Mouse (Mus musculus): ENCODE measurements around the gene Man2c1.
A peak's percentile ranks its signal among the peaks of the same experiment; 100 is the strongest.

Gene Man2c1

GRCm38 (mm10) chr9:57130577-57131433 lies at the start of gene Man2c1:
Gene Man2c1, plus strand, starts transcription at chr9:57130690.
- DNase-seq (ENCODE audit: low read depth, low spot score), result peak; percentile 96

GRCm38 (mm10) chr9:57082236-57082635 lies 48.3 kb upstream of the Man2c1 start:
- no peak for DNase-seq (ENCODE audit: low read depth, low spot score)

- DNase-seq (ENCODE audit: low read depth, low spot score), result no peak
Measured at GRCm38 (mm10) chr9:57117261-57117755, 13.2 kb upstream of the Man2c1 start.

- no peak for DNase-seq (ENCODE audit: low read depth, low spot score)
Measured at GRCm38 (mm10) chr9:57129641-57130040, 849 bp upstream of the Man2c1 start.

GRCm38 (mm10) chr9:57137246-57137645 lies 6.8 kb downstream of the Man2c1 start:
- DNase-seq (ENCODE audit: low read depth, low spot score), result no peak

- no peak for DNase-seq (ENCODE audit: low read depth, low spot score)
Measured at GRCm38 (mm10) chr9:57137777-57138176, 7.3 kb downstream of the Man2c1 start.

GRCm38 (mm10) chr9:57138507-57138906 lies 8.0 kb downstream of the Man2c1 start:
- no peak for DNase-seq (ENCODE audit: low read depth, low spot score)

- no peak for DNase-seq (ENCODE audit: low read depth, low spot score)
Measured at GRCm38 (mm10) chr9:57139110-57139509, 8.6 kb downstream of the Man2c1 start.

GRCm38 (mm10) chr9:57139571-57139970 lies 9.1 kb downstream of the Man2c1 start:
- no peak for DNase-seq (ENCODE audit: low read depth, low spot score)

- DNase-seq (ENCODE audit: low read depth, low spot score), result no peak
Measured at GRCm38 (mm10) chr9:57141417-57142353, 11.2 kb downstream of the Man2c1 start.

GRCm38 (mm10) chr9:57143212-57143611 lies 12.7 kb downstream of the Man2c1 start:
- no peak for DNase-seq (ENCODE audit: low read depth, low spot score)

GRCm38 (mm10) chr9:57144830-57145229 lies 14.3 kb downstream of the Man2c1 start:
- DNase-seq (ENCODE audit: low read depth, low spot score), result no peak

GRCm38 (mm10) chr9:57146451-57147066 lies 16.1 kb downstream of the Man2c1 start:
- DNase-seq (ENCODE audit: low read depth, low spot score), result no peak

- DNase-seq (ENCODE audit: low read depth, low spot score), result no peak
Measured at GRCm38 (mm10) chr9:57147205-57148143, 17.0 kb downstream of the Man2c1 start.

- peak; percentile 97 for DNase-seq (ENCODE audit: low read depth, low spot score)
Measured at GRCm38 (mm10) chr9:57148144-57148878, 17.8 kb downstream of the Man2c1 start, which contains the start of gene Neil1. Gene Neil1, minus strand, starts transcription at chr9:57148305.

- DNase-seq (ENCODE audit: low read depth, low spot score), result no peak
Measured at GRCm38 (mm10) chr9:57149021-57149420, 18.5 kb downstream of the Man2c1 start.

- DNase-seq (ENCODE audit: low read depth, low spot score), result no peak
Measured at GRCm38 (mm10) chr9:57150192-57150591, 19.7 kb downstream of the Man2c1 start.

GRCm38 (mm10) chr9:57152331-57152730 lies 21.8 kb downstream of the Man2c1 start:
- DNase-seq (ENCODE audit: low read depth, low spot score), result no peak

GRCm38 (mm10) chr9:57156383-57156782 lies 25.9 kb downstream of the Man2c1 start:
- DNase-seq (ENCODE audit: low read depth, low spot score), result no peak

- DNase-seq (ENCODE audit: low read depth, low spot score), result no peak
Measured at GRCm38 (mm10) chr9:57156823-57157222, 26.3 kb downstream of the Man2c1 start.

Measured in telencephalon, adult 2 months (tissue).